Mouse (Mus musculus) neural tube, embryonic 14.5 days (tissue): ENCODE measurements around the gene Cryzl1. TPM values are rescaled to one million over a fixed set of nuclear protein-coding genes. Genes with fewer than 3 reads are reported as not detected.
"Not testable (repeated sequence)": the region's sequence is repeated elsewhere in the genome, so short reads cannot be mapped to it uniquely, and the experiment has no call there.

Experiments used
- ATAC-seq: fragments of 200-750 bp; cut with Nextera tagmentation; 2 replicates; pipeline ENCODE4 v1.8.0; 2017; ENCODE audit warnings: low read depth, mild to moderate bottlenecking, moderate TSS enrichment, moderate library complexity
- H3K27ac ChIP-seq: fragments of 300-500 bp; sonication (generic); 2 replicates; pipeline ENCODE4 v1.5.1; 2014; ENCODE audit warnings: low read depth, mild to moderate bottlenecking, control low read depth, low read length, moderate library complexity, mixed read lengths
- H3K27me3 ChIP-seq: fragments of 300-500 bp; sonication (generic); 2 replicates; pipeline ENCODE4 v1.6.1; 2014; ENCODE audit warnings: low read length; ENCODE audit not compliant: control insufficient read depth, insufficient read depth
- H3K36me3 ChIP-seq: fragments of 300-500 bp; sonication (generic); 2 replicates; pipeline ENCODE4 v1.6.1; 2014; ENCODE audit warnings: low read length, mixed read lengths; ENCODE audit not compliant: control insufficient read depth, insufficient read depth
- H3K4me1 ChIP-seq: fragments of 300-500 bp; sonication (generic); 2 replicates; pipeline ENCODE4 v1.6.1; 2014; ENCODE audit warnings: low read length; ENCODE audit not compliant: control insufficient read depth, insufficient read depth
- H3K4me2 ChIP-seq: fragments of 300-500 bp; sonication (generic); 2 replicates; pipeline ENCODE4 v1.6.1; 2014; ENCODE audit warnings: mild to moderate bottlenecking, low read depth, low read length, control low read depth
- H3K4me3 ChIP-seq: fragments of 300-500 bp; sonication (generic); 2 replicates; pipeline ENCODE4 v1.5.1; 2014; ENCODE audit warnings: low read depth, low read length, control low read depth, mixed read lengths
- H3K9ac ChIP-seq: fragments of 300-500 bp; sonication (generic); replicated peaks from 2 replicates; pipeline ENCODE4 v1.6.1; 2014; ENCODE audit warnings: low read depth, mild to moderate bottlenecking, control low read depth, low read length, mixed read lengths
- H3K9me3 ChIP-seq: fragments of 300-500 bp; sonication (generic); 2 replicates; pipeline ENCODE4 v1.6.1; 2016; ENCODE audit warnings: low read length; ENCODE audit not compliant: control insufficient read depth
- WGBS: fragments of 180-500 bp; shearing (Covaris S2); extraction: QIAGEN DNeasy Blood & Tissue Kit; methylation state at CpG from one replicate; pipeline ENCODE4 v1.1.7; 2014; 5-methylcytosine and 5-hydroxymethylcytosine counted together
- polyA plus RNA-seq: library from polyadenylated mRNA; unstranded; fragments of >200 nt; fragmentation: Nextera tagmentation; extraction: Ambion mirVana; gene quantifications from 2 replicates; pipeline ENCODE4 v1.2.1, GENCODE M21; 2014

Gene Cryzl1
- polyA plus RNA-seq, 1 experiment from 2014 or later: 118 TPM

DNA sequence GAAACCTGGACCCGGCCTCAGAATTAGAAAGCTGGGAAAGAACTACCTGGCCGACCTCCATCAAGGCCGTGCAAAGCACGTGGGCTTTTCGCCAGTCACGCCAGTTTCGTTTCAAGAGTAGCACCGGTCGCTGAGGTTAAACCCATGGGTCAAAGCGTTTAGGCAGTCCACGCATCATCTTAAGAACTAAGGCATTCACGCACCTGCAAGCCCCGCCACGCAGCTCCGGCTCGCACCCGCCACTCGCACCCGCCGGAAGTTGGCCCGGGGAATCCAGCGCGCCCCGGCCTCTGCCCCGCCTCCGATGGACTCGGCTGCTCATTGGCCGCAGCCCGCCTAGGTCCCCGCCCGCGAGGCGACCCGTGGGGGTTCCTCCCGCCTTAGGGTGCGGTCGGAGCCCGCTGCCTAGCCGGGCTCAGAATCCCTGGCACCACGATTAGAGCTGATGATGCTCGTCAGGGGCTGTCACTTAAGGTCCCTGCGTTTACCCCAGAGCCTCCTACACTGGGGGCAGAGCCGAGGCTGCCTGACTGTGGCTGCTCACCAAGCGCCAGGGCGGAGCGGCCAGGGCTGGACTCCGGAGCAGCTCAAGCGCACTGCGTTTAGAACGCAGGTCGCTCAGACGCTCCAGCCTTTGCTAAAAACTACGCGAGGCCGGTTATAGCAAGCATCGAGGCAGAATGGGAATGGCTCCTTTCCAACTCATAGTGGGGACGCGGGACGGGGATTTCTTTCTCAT, 81.9 kb downstream of the Cryzl1 start, which contains the start of gene Gart:
Gart (minus strand) TSS at position 272 of the 739 bp plus-strand sequence.
- Histone ChIP-seq H3K36me3 (peaks cover 4% of the 10 kb centered on the region; the same call in 1 of the 2 replicates), H3K9ac (peak within 1 kb of the TSS; percentile 85), H3K4me2 (peak within 1 kb of the TSS; percentile 87), H3K9me3 (no peaks in the 10 kb centered on the region), H3K27me3 (no peaks in the 10 kb centered on the region), H3K4me3 (peak within 1 kb of the TSS; percentile 80), H3K4me1 (peaks cover 12% of the 10 kb centered on the region), H3K27ac (peak within 1 kb of the TSS; percentile 97)
- peak; percentile 87 for ATAC-seq
- under 1% methylated on average over 59 of the region's 59 CpGs for WGBS

DNA sequence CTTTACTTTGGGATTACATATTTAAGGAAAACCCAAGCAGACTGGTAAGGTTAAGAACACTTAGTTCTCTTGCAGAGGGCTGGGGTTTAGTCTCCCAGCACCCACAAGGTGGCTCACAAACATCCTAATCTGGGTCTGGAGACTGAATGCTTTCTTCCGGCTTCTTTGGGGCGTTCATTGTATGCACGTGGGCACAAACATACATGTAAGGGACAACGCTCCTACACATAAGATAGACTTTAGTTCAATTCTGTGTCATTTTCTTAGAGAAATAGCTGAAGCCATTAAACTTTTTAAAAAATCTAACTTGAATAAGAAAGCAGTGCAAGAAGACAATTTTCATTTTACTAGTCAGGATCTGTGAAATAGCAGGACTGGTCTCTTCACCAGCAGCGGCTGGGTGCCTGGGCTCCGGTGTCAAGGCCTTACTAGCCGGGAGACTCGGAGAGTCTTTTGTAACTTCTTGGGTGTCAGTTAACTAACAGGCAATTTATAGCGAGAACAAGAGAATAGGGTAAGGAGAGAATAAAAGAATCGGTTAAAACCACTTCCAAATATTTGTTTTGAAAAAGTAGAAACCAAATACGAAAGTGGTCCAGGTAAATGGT, 82.7 kb downstream of the Cryzl1 start:
- Histone ChIP-seq H3K4me2 (peak overlapping the region; percentile 87), H3K9me3 (no peaks in the 10 kb centered on the region), H3K27me3 (no peaks in the 10 kb centered on the region), H3K4me3 (peak overlapping the region; percentile 80), H3K36me3 (peaks cover 7% of the 10 kb centered on the region; the same call in 1 of the 2 replicates), H3K4me1 (peaks cover 12% of the 10 kb centered on the region), H3K9ac (peak overlapping the region; percentile 85; the same call in 1 of the 2 replicates), H3K27ac (peak overlapping the region; percentile 97; the same call in 1 of the 2 replicates)
- ATAC-seq: no peak
- under 1% methylated on average over 11 of the region's 11 CpGs for WGBS

DNA sequence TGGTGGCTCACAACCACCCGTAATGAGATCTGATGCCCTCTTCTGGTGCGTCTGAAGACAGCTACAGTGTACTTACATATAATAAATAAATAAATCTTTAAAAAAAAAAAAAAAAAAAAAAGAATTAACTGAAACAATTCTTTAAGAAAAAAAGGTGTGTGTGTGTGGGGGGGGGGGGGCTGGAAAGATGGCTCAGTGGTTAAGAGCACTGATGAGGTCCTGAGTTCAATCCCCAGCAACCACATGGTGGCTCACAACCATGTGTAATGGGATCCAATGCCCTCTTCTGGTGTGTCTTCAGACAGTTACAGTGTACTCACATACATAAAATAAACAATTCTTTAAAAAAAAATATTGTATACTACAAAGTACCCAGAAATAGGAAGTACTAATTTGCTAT, 83.4 kb downstream of the Cryzl1 start:
- WGBS: no CpG with 5 or more reads among the region's 2 CpGs
- not testable (repeated sequence) for H3K4me3 ChIP-seq, H3K36me3 ChIP-seq, H3K27me3 ChIP-seq, H3K4me2 ChIP-seq, H3K9ac ChIP-seq, ATAC-seq, H3K27ac ChIP-seq, H3K9me3 ChIP-seq
- H3K4me1 ChIP-seq: peaks cover 12% of the 10 kb centered on the region

DNA sequence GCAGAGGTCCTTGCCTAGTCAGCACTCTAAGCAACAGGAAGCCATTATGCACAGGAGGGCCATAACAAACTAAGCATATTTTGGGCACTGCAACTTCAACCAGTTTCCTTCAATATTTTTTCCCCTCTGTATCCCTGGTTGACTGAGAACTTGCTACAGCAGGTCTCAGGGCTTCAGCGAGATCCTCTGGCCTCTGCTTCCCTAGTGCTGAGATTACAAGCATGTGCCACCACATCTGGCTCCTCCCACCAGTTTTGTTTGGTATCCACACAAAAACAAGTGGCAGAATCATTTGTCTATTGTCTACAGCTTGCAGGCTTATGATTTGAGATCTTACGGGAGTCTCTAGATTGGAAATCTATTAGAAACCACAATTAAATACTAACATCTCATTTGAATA, 83.9 kb downstream of the Cryzl1 start:
- peaks cover 10% of the 10 kb centered on the region; the same call in 1 of the 2 replicates for H3K36me3 ChIP-seq
- H3K9me3 ChIP-seq: no peaks in the 10 kb centered on the region
- H3K4me3 ChIP-seq: no peak overlapping the region
- peaks cover 9% of the 10 kb centered on the region for H3K4me1 ChIP-seq
- no peaks in the 10 kb centered on the region for H3K27me3 ChIP-seq
- WGBS: 90% methylated on average over 2 of the region's 2 CpGs
- H3K4me2 ChIP-seq: no peak overlapping the region
- no peak overlapping the region for H3K27ac ChIP-seq
- no peak overlapping the region for H3K9ac ChIP-seq
- no peak for ATAC-seq

DNA sequence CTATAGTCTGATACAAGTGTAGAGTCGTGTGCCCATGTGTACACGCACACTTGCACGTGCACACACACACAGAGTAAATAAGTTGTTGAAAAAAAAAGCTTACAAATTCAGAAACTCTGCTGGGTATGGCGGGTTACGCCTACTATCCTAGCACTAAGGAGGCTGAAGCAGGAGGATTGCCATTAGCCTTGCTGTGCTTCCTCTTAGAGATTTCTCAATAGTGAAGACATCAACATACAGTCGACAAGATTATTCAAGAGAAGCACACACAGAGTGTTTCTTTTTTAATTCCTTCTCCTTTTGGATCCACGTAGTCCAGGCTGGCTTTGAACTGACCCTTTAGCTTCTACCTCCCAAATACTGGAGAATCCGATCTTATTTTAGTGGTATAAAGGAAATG, 88.6 kb downstream of the Cryzl1 start:
- Histone ChIP-seq H3K9me3 (no peaks in the 10 kb centered on the region), H3K4me1 (no peaks in the 10 kb centered on the region), H3K9ac (no peak overlapping the region), H3K27me3 (no peaks in the 10 kb centered on the region), H3K36me3 (peaks cover 50% of the 10 kb centered on the region; the same call in 1 of the 2 replicates), H3K4me2 (no peak overlapping the region), H3K27ac (no peak overlapping the region), H3K4me3 (no peak overlapping the region)
- 93% methylated on average over 8 of the region's 8 CpGs for WGBS
- ATAC-seq: no peak

DNA sequence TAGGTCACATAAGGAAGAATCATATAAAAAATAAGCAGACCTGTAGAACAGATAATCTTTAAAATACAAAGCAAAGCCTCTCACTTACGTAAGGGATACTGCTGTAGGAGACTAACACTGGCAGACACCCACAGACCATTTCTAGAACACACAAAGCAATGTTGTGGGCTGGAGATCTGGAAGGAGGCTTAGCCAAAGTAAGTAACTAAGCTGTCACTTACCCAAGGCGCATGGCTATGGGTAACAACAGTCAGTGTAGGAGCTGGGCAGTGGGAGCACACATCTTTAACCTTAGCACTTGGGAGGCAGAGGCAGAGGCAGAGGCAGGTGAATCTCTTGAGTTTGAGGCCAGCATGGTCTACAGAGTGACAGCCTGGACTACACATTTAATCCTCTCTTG, 89.1 kb downstream of the Cryzl1 start:
- Histone ChIP-seq H3K9ac (no peak overlapping the region), H3K27me3 (no peaks in the 10 kb centered on the region), H3K27ac (no peak overlapping the region), H3K36me3 (peaks cover 53% of the 10 kb centered on the region; the same call in 1 of the 2 replicates), H3K9me3 (no peaks in the 10 kb centered on the region), H3K4me3 (no peak overlapping the region), H3K4me1 (no peaks in the 10 kb centered on the region), H3K4me2 (no peak overlapping the region)
- no peak for ATAC-seq
- 95% methylated on average over 2 of the region's 2 CpGs for WGBS

Other genes starting within 250 kb of the Cryzl1 start
- 48.3 and 52.6 TPM in 2 replicates for gene Ifnar1, start 243.7 kb downstream of the Cryzl1 start, polyA plus RNA-seq
- 99.9 and 102 TPM in 2 replicates for gene Ifngr2, start 181.9 kb downstream of the Cryzl1 start, polyA plus RNA-seq
- gene Tmem50b, start 131.2 kb downstream of the Cryzl1 start, polyA plus RNA-seq: 113 and 118 TPM in 2 replicates
- 5.2 and 6.2 TPM in 2 replicates for gene Dnajc28, start 109.9 kb downstream of the Cryzl1 start, polyA plus RNA-seq
- gene Gart, start 82.0 kb downstream of the Cryzl1 start, polyA plus RNA-seq: 51.1 and 58.0 TPM in 2 replicates
- 156 and 164 TPM in 2 replicates for gene Son, start 81.5 kb downstream of the Cryzl1 start, polyA plus RNA-seq
- gene Donson, start 40.2 kb downstream of the Cryzl1 start, polyA plus RNA-seq: 23.3 and 28.5 TPM in 2 replicates
- gene Itsn1, start 306 bp upstream of the Cryzl1 start, polyA plus RNA-seq: 56.5 and 77.5 TPM in 2 replicates